Mouse (Mus musculus): ENCODE measurements around the gene Myl4. TPM values are rescaled to one million over a fixed set of nuclear protein-coding genes. Genes with fewer than 3 reads are reported as not detected.

The Myl4 gene
- total and polyA plus RNA-seq, 3 experiments = 484 to 1,288 (median 619) TPM

GRCm38 (mm10) chr11:104581446-104582307, 31.2 kb downstream of the Myl4 start:
- 30% methylated on average over 18 of the region's 18 CpGs for WGBS
- no peak for TF ChIP-seq EP300 (IDR thresholded peaks at IDR 0.05; ENCODE audit: insufficient read depth, low read depth, low read length)
- no peak for TF ChIP-seq CTCF (IDR thresholded peaks at IDR 0.05)
- no peak for TF ChIP-seq POLR2A (IDR thresholded peaks at IDR 0.05; ENCODE audit: insufficient read depth, low read depth, low read length)
- no peaks in the 10 kb centered on the region for H3K36me3 ChIP-seq (ENCODE audit: control insufficient read depth, insufficient read depth, low read length)
- no peaks in the 10 kb centered on the region for H3K27me3 ChIP-seq (ENCODE audit: control insufficient read depth, insufficient read depth, low read length)
- no peak overlapping the region for H3K9ac ChIP-seq (ENCODE audit: low read depth, low read length)
- peaks cover 5% of the 10 kb centered on the region for H3K4me1 ChIP-seq (ENCODE audit: control insufficient read depth, insufficient read depth, low read length)
- peak overlapping the region; percentile 45 for H3K4me3 ChIP-seq
- no peak overlapping the region; the same call in 1 of the 2 replicates for H3K27ac ChIP-seq
- intact Hi-C loops (cut with DNase I) = no loop called here
- H3K79me2 ChIP-seq (replicated peaks; ENCODE audit: control insufficient read depth, insufficient read depth, low read length) = no peaks in the 10 kb centered on the region
- peak in 1 of 2 experiments; percentile 24 for DNase-seq

DNA sequence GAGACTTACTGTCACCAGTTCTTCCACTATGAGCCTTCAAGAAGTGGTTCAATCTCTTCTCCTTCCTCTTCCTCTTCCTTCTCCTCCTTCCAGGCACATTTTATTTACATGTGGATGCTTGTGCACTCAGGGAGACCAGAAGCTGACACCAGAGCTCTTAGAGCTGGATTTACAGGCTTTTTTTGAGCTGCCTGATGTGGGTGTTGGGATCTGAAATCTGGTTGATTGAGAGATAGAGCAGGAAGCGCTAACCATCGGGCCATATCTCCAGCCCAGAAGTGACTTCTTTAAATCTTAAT, 31.8 kb downstream of the Myl4 start:
- no peak for DNase-seq
- Histone ChIP-seq H3K9ac (ENCODE audit: low read depth, low read length) (no peak overlapping the region), H3K27ac (no peak overlapping the region), H3K27me3 (ENCODE audit: control insufficient read depth, insufficient read depth, low read length) (no peaks in the 10 kb centered on the region), H3K79me2 (replicated peaks; ENCODE audit: control insufficient read depth, insufficient read depth, low read length) (no peaks in the 10 kb centered on the region), H3K4me1 (ENCODE audit: control insufficient read depth, insufficient read depth, low read length) (peaks cover 5% of the 10 kb centered on the region), H3K4me3 (no peak overlapping the region), H3K36me3 (ENCODE audit: control insufficient read depth, insufficient read depth, low read length) (no peaks in the 10 kb centered on the region)
- WGBS = 60% methylated on average over 2 of the region's 2 CpGs
- intact Hi-C loops (cut with DNase I) = no loop called here
- TF ChIP-seq EP300 (IDR thresholded peaks at IDR 0.05; ENCODE audit: insufficient read depth, low read depth, low read length) (no peak), CTCF (IDR thresholded peaks at IDR 0.05) (no peak), POLR2A (IDR thresholded peaks at IDR 0.05; ENCODE audit: insufficient read depth, low read depth, low read length) (no peak)

DNA sequence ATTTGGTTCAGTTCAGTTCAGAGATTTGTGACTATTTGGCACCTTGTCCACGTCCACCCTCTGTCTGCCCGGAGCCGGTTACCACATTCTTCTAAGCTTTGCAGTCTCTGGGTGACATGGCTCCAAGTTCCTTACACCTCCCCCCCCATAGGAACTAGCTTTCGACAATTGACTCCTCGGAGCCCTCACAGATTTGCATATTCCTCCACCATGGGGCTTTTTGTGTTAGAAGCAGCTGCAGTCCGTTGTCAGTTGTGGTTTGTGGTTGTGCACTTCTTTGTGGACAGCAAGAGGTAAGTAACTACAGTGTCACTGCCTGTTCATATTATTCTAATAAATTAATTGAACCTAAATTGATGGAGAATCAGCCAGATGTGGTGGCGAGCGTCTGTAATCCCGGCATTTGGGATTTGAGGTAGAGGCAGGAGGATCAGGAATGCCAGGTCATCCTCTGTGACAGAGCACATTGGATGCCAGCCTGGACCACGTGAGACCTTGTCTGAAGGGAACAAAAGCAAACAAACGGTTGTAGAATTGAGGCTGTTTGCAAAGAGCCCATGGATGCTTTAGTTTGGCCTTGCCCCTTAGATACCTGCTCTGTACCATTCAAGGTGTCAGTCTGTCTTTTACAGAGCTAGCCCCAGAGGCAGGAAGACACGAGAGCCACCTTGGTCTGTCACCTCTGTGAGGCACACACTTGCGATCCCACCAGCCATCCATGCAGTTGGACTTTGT, 32.3 kb downstream of the Myl4 start:
- H3K27ac ChIP-seq = no peak overlapping the region
- intact Hi-C loops (cut with DNase I) = no loop called here
- no peaks in the 10 kb centered on the region for H3K79me2 ChIP-seq (replicated peaks; ENCODE audit: control insufficient read depth, insufficient read depth, low read length)
- TF ChIP-seq POLR2A (IDR thresholded peaks at IDR 0.05; ENCODE audit: insufficient read depth, low read depth, low read length) (no peak), EP300 (IDR thresholded peaks at IDR 0.05; ENCODE audit: insufficient read depth, low read depth, low read length) (no peak), CTCF (IDR thresholded peaks at IDR 0.05) (no peak)
- no peak for DNase-seq
- H3K36me3 ChIP-seq (ENCODE audit: control insufficient read depth, insufficient read depth, low read length) = no peaks in the 10 kb centered on the region
- peaks cover 5% of the 10 kb centered on the region for H3K4me1 ChIP-seq (ENCODE audit: control insufficient read depth, insufficient read depth, low read length)
- no peak overlapping the region for H3K9ac ChIP-seq (ENCODE audit: low read depth, low read length)
- H3K4me3 ChIP-seq = no peak overlapping the region
- no peaks in the 10 kb centered on the region for H3K27me3 ChIP-seq (ENCODE audit: control insufficient read depth, insufficient read depth, low read length)
- 78% methylated on average over 13 of the region's 13 CpGs for WGBS

- H3K79me2 ChIP-seq (replicated peaks; ENCODE audit: control insufficient read depth, insufficient read depth, low read length) = no peaks in the 10 kb centered on the region
- intact Hi-C loops (cut with DNase I) = no loop called here
- DNase-seq = no peak
Measured at GRCm38 (mm10) chr11:104585495-104585894, 35.0 kb downstream of the Myl4 start.

GRCm38 (mm10) chr11:104587904-104588303, 37.4 kb downstream of the Myl4 start:
- Histone ChIP-seq H3K27me3 (ENCODE audit: control insufficient read depth, insufficient read depth, low read length) (no peaks in the 10 kb centered on the region), H3K4me3 (no peak overlapping the region), H3K9ac (ENCODE audit: low read depth, low read length) (no peak overlapping the region), H3K36me3 (ENCODE audit: control insufficient read depth, insufficient read depth, low read length) (no peaks in the 10 kb centered on the region), H3K79me2 (replicated peaks; ENCODE audit: control insufficient read depth, insufficient read depth, low read length) (no peaks in the 10 kb centered on the region), H3K4me1 (ENCODE audit: control insufficient read depth, insufficient read depth, low read length) (0 out of 2 replicates have a peak, but pooled peaks cover 1% of the 10 kb centered on the region), H3K27ac (no peak overlapping the region)
- TF ChIP-seq EP300 (IDR thresholded peaks at IDR 0.05; ENCODE audit: insufficient read depth, low read depth, low read length) (no peak), CTCF (IDR thresholded peaks at IDR 0.05) (no peak), POLR2A (IDR thresholded peaks at IDR 0.05; ENCODE audit: insufficient read depth, low read depth, low read length) (no peak)
- intact Hi-C loops (cut with DNase I) = no loop called here
- WGBS = 96% methylated on average over 9 of the region's 9 CpGs
- no peak for DNase-seq

More at GRCm38 (mm10) chr11:104585495-104585894, 35.0 kb downstream of the Myl4 start:
- Histone ChIP-seq H3K36me3 (ENCODE audit: control insufficient read depth, insufficient read depth, low read length) (no peaks in the 10 kb centered on the region), H3K4me1 (ENCODE audit: control insufficient read depth, insufficient read depth, low read length) (peaks cover 4% of the 10 kb centered on the region), H3K27ac (no peak overlapping the region), H3K27me3 (ENCODE audit: control insufficient read depth, insufficient read depth, low read length) (no peaks in the 10 kb centered on the region), H3K9ac (ENCODE audit: low read depth, low read length) (no peak overlapping the region), H3K4me3 (no peak overlapping the region)
- TF ChIP-seq CTCF (IDR thresholded peaks at IDR 0.05) (no peak), POLR2A (IDR thresholded peaks at IDR 0.05; ENCODE audit: insufficient read depth, low read depth, low read length) (no peak), EP300 (IDR thresholded peaks at IDR 0.05; ENCODE audit: insufficient read depth, low read depth, low read length) (no peak)
- 87% methylated on average over 5 of the region's 5 CpGs for WGBS

DNA sequence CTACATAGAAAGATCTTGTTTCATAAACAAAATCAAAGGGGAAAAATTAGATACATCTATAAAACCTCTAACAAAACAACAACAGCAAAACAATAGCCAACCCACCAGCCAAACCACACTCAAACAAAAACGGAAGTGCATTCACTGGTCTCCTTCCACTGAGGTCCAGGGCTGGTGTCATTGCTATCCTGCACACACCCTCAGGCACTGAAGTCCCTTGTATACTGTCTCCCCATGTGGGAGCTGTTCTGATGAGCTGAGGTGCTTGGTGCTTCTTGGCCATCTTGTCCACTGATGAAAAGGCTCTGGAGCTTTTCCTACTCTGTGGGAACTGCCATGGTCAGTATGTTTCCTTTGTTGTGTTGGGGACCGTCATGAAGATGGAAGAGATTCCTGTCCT, 38.0 kb downstream of the Myl4 start:
- Histone ChIP-seq H3K79me2 (replicated peaks; ENCODE audit: control insufficient read depth, insufficient read depth, low read length) (no peaks in the 10 kb centered on the region), H3K27ac (no peak overlapping the region), H3K9ac (ENCODE audit: low read depth, low read length) (no peak overlapping the region), H3K4me1 (ENCODE audit: control insufficient read depth, insufficient read depth, low read length) (0 out of 2 replicates have a peak, but pooled peaks cover 1% of the 10 kb centered on the region), H3K36me3 (ENCODE audit: control insufficient read depth, insufficient read depth, low read length) (no peaks in the 10 kb centered on the region), H3K27me3 (ENCODE audit: control insufficient read depth, insufficient read depth, low read length) (no peaks in the 10 kb centered on the region), H3K4me3 (no peak overlapping the region)
- TF ChIP-seq CTCF (IDR thresholded peaks at IDR 0.05) = no peak
- TF ChIP-seq POLR2A (IDR thresholded peaks at IDR 0.05; ENCODE audit: insufficient read depth, low read depth, low read length) = no peak
- TF ChIP-seq EP300 (IDR thresholded peaks at IDR 0.05; ENCODE audit: insufficient read depth, low read depth, low read length) = no peak
- WGBS = 86% methylated on average over 2 of the region's 2 CpGs
- no peak for DNase-seq
- intact Hi-C loops (cut with DNase I) = no loop called here
